Mouse (Mus musculus) ES-Bruce4 (cell line): Measurements from ENCODE around the gene Ccdc137. TPM values are rescaled to one million over a fixed set of nuclear protein-coding genes. Genes with fewer than 3 reads are reported as not detected.

ENCODE experiments used
- H3K27ac ChIP-seq: 2 replicates; pipeline ENCODE4 v1.5.1; 2012; ENCODE audit warnings: low read length, inconsistent platforms; ENCODE audit not compliant: insufficient read depth
- H3K27me3 ChIP-seq: 2 replicates; pipeline ENCODE4 v1.6.1; 2012; ENCODE audit warnings: mild to moderate bottlenecking, low read length, inconsistent platforms; ENCODE audit not compliant: control insufficient read depth, poor library complexity, insufficient read depth, severe bottlenecking
- H3K36me3 ChIP-seq: 2 replicates; pipeline ENCODE4 v1.6.1; 2012; ENCODE audit warnings: inconsistent platforms, mild to moderate bottlenecking, low read length, moderate library complexity; ENCODE audit not compliant: control insufficient read depth, poor library complexity, insufficient read depth, severe bottlenecking
- H3K4me1 ChIP-seq: one replicate; pipeline ENCODE4 v1.8.1; 2011; ENCODE audit warnings: low read length; ENCODE audit not compliant: control insufficient read depth, insufficient read depth
- H3K4me3 ChIP-seq: 2 replicates; pipeline ENCODE4 v1.5.1; 2011; ENCODE audit warnings: low read depth, mild to moderate bottlenecking, low read length
- H3K9ac ChIP-seq: 2 replicates; pipeline ENCODE4 v1.6.1; 2012; ENCODE audit warnings: low read depth, mild to moderate bottlenecking, inconsistent platforms; ENCODE audit not compliant: poor library complexity, severe bottlenecking
- H3K9me3 ChIP-seq: replicated peaks from 2 replicates; pipeline ENCODE4 v1.6.1; 2012; ENCODE audit warnings: mild to moderate bottlenecking, low read length, inconsistent platforms; ENCODE audit not compliant: control insufficient read depth, poor library complexity, insufficient read depth, severe bottlenecking
- CTCF ChIP-seq: IDR thresholded peaks from one replicate; pipeline ENCODE4 v1.8.1; 2011; ENCODE audit warnings: low read depth, low read length
- EP300 ChIP-seq: IDR thresholded peaks from 2 replicates; pipeline ENCODE4 v1.6.1; 2011; ENCODE audit warnings: low read depth, low read length; ENCODE audit not compliant: insufficient read depth
- POLR2A ChIP-seq: IDR thresholded peaks from one replicate; pipeline ENCODE4 v1.8.1; 2011; ENCODE audit warnings: low read length; ENCODE audit not compliant: insufficient read depth
- polyA plus RNA-seq: library from polyadenylated mRNA; stranded (reverse); fragments of >200 nt; gene quantifications from 2 replicates; pipeline ENCODE4 v1.2.4, GENCODE M21; 2011; ENCODE audit warnings: low read depth; ENCODE audit not compliant: missing spikeins, insufficient read depth, insufficient read length

Gene Ccdc137
- polyA plus RNA-seq, 1 experiment, result 16.1 TPM

DNA sequence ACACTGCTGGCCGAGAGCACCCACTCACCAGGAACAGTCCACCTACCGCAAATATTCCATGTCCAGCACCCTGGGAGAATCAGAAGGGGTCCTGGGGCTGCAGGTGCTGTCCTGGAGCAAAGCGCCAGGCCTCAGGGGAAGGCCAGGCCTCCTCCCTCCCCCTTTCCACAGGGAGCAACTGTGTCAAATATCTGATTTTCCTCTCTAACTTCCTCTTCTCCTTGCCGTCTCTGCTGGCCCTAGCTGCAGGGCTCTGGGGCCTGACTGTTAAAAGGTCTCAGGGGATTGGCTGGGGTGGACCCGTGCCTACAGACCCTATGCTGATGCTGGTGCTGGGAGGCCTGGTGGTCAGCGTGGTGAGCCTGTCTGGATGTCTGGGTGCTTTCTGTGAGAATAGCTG is 13.8 kb upstream of the Ccdc137 start:
- no peaks in the 10 kb centered on the region for H3K36me3 ChIP-seq
- no peak overlapping the region for H3K27ac ChIP-seq
- H3K9ac ChIP-seq, result no peak overlapping the region
- no peak overlapping the region for H3K4me3 ChIP-seq
- no peaks in the 10 kb centered on the region for H3K27me3 ChIP-seq
- TF ChIP-seq CTCF (no peak), POLR2A (no peak), EP300 (no peak)
- no peaks in the 10 kb centered on the region for H3K4me1 ChIP-seq
- no peaks in the 10 kb centered on the region for H3K9me3 ChIP-seq

DNA sequence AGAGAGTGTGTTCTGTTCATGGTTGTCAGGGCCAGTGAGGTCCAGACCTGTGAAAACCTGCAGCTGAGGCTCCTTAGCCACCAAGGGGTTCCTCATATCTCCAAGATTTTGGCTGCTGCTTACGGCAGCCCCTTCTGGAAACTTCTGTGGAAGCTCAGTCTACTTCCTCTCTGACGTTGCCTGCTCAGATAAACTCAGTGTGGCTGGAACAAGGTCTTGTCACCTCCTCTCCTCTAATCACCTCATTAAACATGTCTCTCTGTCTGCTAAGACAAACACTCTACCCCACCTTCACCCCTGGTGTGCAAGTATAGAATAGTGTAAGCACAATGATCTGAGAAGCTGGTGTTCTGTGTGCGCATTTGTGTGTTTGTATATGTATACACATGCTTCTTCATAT is 12.4 kb upstream of the Ccdc137 start:
- Histone ChIP-seq H3K27ac (no peak overlapping the region), H3K36me3 (no peaks in the 10 kb centered on the region), H3K4me1 (no peaks in the 10 kb centered on the region), H3K9ac (no peak overlapping the region), H3K4me3 (no peak overlapping the region), H3K9me3 (no peaks in the 10 kb centered on the region), H3K27me3 (no peaks in the 10 kb centered on the region)
- TF ChIP-seq EP300 (no peak), POLR2A (no peak), CTCF (no peak)

DNA sequence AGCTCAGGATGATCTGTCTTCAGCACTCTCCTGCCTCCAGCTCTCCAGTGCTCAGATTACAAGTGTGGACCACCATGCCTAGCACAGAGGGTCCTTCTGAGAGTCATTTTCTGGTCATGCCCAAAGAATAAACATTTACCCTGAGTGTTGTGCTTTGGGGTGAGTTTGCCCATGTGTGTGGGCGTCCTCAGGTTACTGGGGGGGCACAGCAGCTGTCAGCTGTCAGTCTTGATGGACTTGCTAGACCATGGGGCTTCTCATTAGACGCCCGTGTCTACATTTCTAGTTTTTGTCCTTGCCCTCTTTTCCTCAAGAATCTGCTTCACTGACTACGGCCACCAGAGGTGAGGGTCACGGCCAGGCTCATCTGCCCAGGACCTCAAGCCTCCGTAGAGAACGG is 10.7 kb upstream of the Ccdc137 start:
- no peaks in the 10 kb centered on the region for H3K4me1 ChIP-seq
- no peak overlapping the region for H3K27ac ChIP-seq
- TF ChIP-seq EP300, result no peak
- no peaks in the 10 kb centered on the region for H3K9me3 ChIP-seq
- no peak overlapping the region for H3K9ac ChIP-seq
- H3K36me3 ChIP-seq, result no peaks in the 10 kb centered on the region
- H3K27me3 ChIP-seq, result no peaks in the 10 kb centered on the region
- H3K4me3 ChIP-seq, result no peak overlapping the region

GRCm38 (mm10) chr11:120452246-120452645 is 5.7 kb upstream of the Ccdc137 start:
- Histone ChIP-seq H3K27ac (no peak overlapping the region), H3K9ac (no peak overlapping the region), H3K4me1 (no peaks in the 10 kb centered on the region), H3K9me3 (no peaks in the 10 kb centered on the region), H3K36me3 (no peaks in the 10 kb centered on the region), H3K4me3 (no peak overlapping the region), H3K27me3 (no peaks in the 10 kb centered on the region)
- no peak for TF ChIP-seq POLR2A
- no peak for TF ChIP-seq EP300
- TF ChIP-seq CTCF, result no peak

DNA sequence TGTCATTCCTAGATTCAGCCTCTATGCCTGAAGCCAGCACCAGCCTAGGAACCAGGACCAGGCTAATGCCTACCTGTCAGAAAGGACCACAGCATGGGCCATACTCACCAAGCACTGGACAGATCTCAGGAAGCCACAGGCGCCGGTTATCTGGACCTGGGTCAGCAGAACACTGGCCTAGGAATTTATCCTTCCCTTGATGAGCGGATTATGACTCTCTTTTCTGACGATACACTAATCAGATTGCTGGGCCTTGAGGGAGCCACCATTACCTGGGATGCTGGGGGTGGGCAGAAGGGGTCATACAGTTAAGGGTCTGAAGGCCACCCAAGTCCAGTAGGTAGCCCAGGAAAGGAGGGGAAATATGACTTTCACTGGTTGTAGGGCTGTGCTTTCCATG is 4.6 kb upstream of the Ccdc137 start, which contains the start of gene Pde6g:
TSS of gene Pde6g (minus strand) at position 195 of the 400 bp plus-strand sequence.
- no peaks in the 10 kb centered on the region for H3K9me3 ChIP-seq
- no peak for TF ChIP-seq CTCF
- TF ChIP-seq EP300, result no peak
- no peak for TF ChIP-seq POLR2A
- H3K27ac ChIP-seq, result no peak within 1 kb of the TSS
- no peaks in the 10 kb centered on the region for H3K4me1 ChIP-seq
- no peaks in the 10 kb centered on the region for H3K36me3 ChIP-seq
- H3K27me3 ChIP-seq, result no peaks in the 10 kb centered on the region
- H3K9ac ChIP-seq, result no peak within 1 kb of the TSS
- H3K4me3 ChIP-seq, result no peak within 1 kb of the TSS

DNA sequence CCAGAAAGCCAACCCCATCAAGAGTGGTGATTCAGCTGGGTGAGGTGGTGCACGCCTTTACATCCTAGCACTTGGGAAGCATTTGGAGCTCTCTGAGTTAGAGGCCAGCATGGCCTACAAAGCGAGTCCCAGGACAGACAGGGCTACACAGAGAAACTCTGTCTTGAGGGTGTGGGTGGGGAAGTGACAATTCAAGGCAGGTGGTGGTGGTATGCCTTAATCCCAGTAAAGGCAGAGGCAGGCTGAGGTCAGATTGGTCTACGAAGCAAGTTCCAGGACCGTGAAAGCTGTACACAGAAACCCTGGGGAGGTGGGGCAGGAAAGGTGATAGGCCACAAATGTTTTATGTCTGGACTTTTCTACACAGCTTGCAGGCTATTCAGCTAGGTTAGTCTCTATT is 3.0 kb upstream of the Ccdc137 start:
- Histone ChIP-seq H3K4me1 (no peaks in the 10 kb centered on the region), H3K9ac (no peak overlapping the region), H3K27ac (no peak overlapping the region), H3K4me3 (no peak overlapping the region), H3K9me3 (no peaks in the 10 kb centered on the region), H3K36me3 (no peaks in the 10 kb centered on the region), H3K27me3 (no peaks in the 10 kb centered on the region)
- no peak for TF ChIP-seq POLR2A

- Histone ChIP-seq H3K27ac (no peak overlapping the region), H3K9me3 (no peaks in the 10 kb centered on the region), H3K4me3 (no peak overlapping the region), H3K9ac (no peak overlapping the region), H3K36me3 (no peaks in the 10 kb centered on the region), H3K27me3 (no peaks in the 10 kb centered on the region), H3K4me1 (no peaks in the 10 kb centered on the region)
- TF ChIP-seq EP300, result no peak
- TF ChIP-seq CTCF, result no peak
- TF ChIP-seq POLR2A, result no peak
Observed at GRCm38 (mm10) chr11:120455413-120455812, 2.5 kb upstream of the Ccdc137 start.
